Comparison of ENCODE assay signal across 20 mouse cellular contexts in genomic region chr8:57546834-57547233, GRCm38 (mm10).
"Had no signal": no experiment of that assay in that cellular context is flagged by ENCODE, and none has a peak within 500 bp of the region (broad histone marks: within the 10 kb centered on the region; RNA-seq: fewer than 3 reads in every experiment).

No protein-coding gene starts in this region.

- DNase-seq: forebrain, postnatal 0 days; gastrocnemius, adult 2 months; gastrocnemius, postnatal 10 days; gastrocnemius, postnatal 14 days; gastrocnemius, postnatal 25 days; gastrocnemius, postnatal 36 days; heart, adult 11 months; heart, adult 18-20 months; heart, adult 2 months had no signal

- H3K27ac ChIP-seq: embryonic facial prominence, embryonic 10.5 days; embryonic facial prominence, embryonic 12.5 days; embryonic facial prominence, embryonic 13.5 days; embryonic facial prominence, embryonic 15.5 days; forebrain, embryonic 10.5 days; forebrain, embryonic 12.5 days; forebrain, embryonic 13.5 days; forebrain, embryonic 15.5 days; gastrocnemius, adult 2 months; heart, adult 2 months; heart, embryonic 10.5 days had no signal

- H3K9me3 ChIP-seq: embryonic facial prominence, embryonic 10.5 days; embryonic facial prominence, embryonic 12.5 days; embryonic facial prominence, embryonic 13.5 days; embryonic facial prominence, embryonic 15.5 days; forebrain, embryonic 10.5 days; forebrain, embryonic 12.5 days; forebrain, embryonic 13.5 days; forebrain, embryonic 15.5 days; heart, embryonic 10.5 days had no signal

- H3K4me1 ChIP-seq: embryonic facial prominence, embryonic 12.5 days; embryonic facial prominence, embryonic 15.5 days; forebrain, embryonic 10.5 days; forebrain, embryonic 12.5 days; forebrain, embryonic 13.5 days; forebrain, embryonic 15.5 days; heart, embryonic 10.5 days had no signal

- H3K4me3 ChIP-seq: embryonic facial prominence, embryonic 10.5 days; embryonic facial prominence, embryonic 12.5 days; embryonic facial prominence, embryonic 13.5 days; embryonic facial prominence, embryonic 15.5 days; erythroblast, embryonic 14.5 days; forebrain, embryonic 10.5 days; forebrain, embryonic 12.5 days; forebrain, embryonic 13.5 days; forebrain, embryonic 15.5 days; gastrocnemius, adult 2 months; heart, adult 2 months; heart, embryonic 10.5 days had no signal

- H3K36me3 ChIP-seq: embryonic facial prominence, embryonic 12.5 days; embryonic facial prominence, embryonic 13.5 days; embryonic facial prominence, embryonic 15.5 days; forebrain, embryonic 12.5 days; forebrain, embryonic 15.5 days; heart, embryonic 10.5 days had no signal

- H3K27me3 ChIP-seq: embryonic facial prominence, embryonic 12.5 days; embryonic facial prominence, embryonic 13.5 days; embryonic facial prominence, embryonic 15.5 days; forebrain, embryonic 12.5 days; forebrain, embryonic 13.5 days; forebrain, embryonic 15.5 days had no signal

- ATAC-seq: forebrain, embryonic 13.5 days; forebrain, embryonic 14.5 days; forebrain, embryonic 15.5 days; forebrain, postnatal 0 days had no signal
